Mouse (Mus musculus) adrenal gland, postnatal 10 days (tissue): ENCODE measurements at regions not wholly inside any gene's neighbourhood (a gene's known extent, or its start where the extent isn't known, plus 50 kb on each side); places are given as distances from the start of the nearest gene placed in this dataset.

ENCODE experiments used
- DNase-seq: peaks from one replicate; pipeline ENCODE4 v3.0.0; 2021; ENCODE audit warnings: mixed read lengths

DNA sequence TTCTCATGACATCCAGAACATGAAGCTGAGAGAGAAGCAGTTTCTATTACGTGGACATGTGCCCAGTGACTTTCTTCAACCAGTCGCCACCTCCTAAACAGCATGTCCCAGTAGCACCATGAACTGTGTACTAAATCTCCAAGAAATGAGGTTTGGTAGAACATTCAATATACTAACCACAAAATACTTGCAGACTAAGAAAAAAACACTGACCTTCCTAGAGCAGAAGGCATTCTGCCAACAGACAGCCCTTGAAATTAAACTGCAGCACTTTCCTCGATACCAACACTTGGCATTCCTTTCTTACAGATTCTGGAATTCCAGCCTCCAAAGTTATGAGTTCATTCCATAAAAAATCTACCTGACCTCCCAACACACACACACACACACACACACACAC, 166.6 kb downstream of the Atp6ap1l start:
- peak; percentile 38 for DNase-seq

DNA sequence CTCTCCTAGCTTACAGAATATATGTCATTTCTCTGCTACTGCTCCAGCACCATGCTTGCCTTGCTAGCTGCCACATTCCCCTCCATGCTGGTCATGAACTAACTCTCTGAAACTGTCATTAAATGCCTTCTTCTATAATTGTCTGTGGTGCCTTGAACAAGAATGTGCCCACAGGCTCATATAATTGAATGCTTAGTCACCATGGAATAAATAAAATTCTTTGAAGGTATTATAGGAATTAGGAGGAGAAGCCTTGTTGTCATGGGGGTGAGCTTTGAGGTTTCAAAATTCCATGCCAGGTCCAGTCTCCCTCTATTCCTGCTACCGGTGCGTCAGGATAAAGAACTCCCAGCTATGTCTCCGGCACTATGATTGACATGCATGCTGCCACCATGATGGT, 171.9 kb downstream of the Atp6ap1l start:
- no peak for DNase-seq

DNA sequence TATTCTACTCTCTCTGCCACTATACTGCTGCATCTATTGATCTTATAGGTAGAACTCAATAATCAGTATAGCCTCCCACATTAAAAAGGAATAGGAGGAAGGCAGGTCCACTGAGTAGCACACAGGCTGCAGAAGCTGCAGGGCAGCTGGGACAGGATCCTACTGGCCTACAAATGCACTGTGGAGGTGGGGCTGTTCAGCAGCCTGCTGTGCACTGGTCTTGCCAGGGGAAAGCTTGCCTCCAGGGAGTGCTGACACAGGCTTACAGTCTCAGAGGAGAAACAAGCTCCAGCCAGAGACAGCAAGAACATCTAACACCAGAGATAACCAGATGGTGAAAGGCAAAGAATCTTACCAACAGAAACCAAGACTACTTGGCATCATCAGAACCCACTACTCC, 176.1 kb downstream of the Atp6ap1l start:
- peak; percentile 63 for DNase-seq

DNA sequence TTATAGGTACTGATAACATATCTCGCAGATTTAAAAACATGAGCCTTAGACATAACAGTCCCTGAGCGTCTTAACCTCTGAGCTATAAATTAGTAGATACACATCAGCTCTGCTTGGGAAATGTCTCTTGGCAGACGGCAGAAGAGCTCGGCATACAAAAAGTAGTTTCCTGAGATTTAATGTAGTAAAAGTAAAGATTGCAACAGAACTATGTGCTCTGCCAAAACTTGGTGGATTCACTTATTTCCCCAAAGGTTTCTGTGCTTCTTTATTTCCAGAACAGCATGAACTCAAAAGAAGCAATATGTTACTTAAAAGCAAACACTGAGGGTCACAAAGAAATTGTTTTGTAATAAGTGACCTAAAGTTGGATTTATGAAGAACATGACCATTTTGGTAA, 177.3 kb downstream of the Atp6ap1l start:
- DNase-seq = peak; percentile 13

DNA sequence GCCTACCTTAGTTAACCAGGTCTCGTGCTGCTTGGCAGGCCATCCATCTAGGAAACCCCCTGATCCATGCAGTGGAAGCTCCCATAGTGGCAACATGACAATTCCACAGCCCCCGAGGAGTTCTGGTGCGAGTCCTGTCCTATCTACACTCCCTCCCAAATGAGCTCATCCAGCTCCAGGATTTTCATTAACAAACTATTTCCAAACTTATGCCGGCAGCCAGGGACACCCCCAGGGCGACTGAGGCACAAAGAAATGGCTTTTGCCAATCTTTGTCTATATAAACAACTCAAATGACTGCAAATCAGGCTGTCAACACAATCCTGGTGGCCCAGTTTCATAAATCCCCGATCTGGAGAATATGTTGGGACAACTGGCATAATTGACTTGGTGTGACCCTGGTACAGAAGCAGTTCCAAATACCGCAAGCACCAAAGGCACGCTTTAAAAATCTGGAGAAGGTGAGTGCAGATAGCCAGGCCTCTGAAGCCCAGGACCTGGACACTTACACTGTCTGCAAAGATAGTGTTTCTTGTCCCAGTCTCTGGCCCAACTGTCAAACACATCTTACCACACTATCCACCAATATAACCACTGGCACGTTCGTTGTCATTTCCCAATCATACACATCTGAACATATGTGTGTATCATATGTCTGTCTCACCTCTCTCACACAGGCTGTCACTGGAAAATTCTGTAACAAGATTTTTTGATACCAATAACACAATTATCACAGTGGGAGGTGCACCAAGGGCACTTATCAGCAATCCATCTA, 179.9 kb downstream of the Atp6ap1l start:
- DNase-seq = no peak

DNA sequence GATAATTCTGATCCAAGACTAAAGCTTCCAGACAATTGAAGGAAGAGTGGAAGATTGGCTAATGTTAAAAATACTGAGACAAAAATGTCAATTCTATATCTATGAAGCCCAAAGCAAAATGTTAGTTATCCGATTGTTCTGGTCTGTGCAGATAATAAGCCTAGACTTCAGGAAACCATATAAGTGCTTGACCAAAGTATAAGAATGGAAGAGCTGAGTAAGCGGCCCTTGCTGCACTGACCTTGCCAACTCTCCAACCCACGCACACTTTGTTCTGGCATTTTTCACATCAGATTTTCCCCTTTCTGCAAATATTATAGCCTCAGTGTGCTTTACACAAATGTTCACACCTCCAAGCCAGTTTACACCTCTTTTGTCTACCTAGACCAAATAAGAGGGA, 180.6 kb downstream of the Atp6ap1l start:
- DNase-seq = no peak

DNA sequence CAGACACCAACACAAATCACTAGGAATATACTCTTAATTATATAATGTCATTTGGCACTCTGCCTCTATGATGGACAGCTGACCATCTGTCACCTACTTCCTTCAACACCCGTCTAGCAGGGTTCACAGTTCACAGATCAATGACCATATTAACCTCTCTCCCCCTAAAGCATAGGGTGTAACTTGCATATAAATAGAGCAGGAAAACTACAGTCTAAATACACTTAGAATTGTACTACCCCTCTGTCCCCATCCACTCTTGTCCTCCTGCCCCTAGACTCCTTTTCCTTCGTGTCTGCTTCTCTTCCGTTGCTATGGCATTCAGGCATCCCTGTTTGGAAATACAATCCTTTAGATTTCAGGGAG, 181.6 kb downstream of the Atp6ap1l start:
- no peak for DNase-seq

DNA sequence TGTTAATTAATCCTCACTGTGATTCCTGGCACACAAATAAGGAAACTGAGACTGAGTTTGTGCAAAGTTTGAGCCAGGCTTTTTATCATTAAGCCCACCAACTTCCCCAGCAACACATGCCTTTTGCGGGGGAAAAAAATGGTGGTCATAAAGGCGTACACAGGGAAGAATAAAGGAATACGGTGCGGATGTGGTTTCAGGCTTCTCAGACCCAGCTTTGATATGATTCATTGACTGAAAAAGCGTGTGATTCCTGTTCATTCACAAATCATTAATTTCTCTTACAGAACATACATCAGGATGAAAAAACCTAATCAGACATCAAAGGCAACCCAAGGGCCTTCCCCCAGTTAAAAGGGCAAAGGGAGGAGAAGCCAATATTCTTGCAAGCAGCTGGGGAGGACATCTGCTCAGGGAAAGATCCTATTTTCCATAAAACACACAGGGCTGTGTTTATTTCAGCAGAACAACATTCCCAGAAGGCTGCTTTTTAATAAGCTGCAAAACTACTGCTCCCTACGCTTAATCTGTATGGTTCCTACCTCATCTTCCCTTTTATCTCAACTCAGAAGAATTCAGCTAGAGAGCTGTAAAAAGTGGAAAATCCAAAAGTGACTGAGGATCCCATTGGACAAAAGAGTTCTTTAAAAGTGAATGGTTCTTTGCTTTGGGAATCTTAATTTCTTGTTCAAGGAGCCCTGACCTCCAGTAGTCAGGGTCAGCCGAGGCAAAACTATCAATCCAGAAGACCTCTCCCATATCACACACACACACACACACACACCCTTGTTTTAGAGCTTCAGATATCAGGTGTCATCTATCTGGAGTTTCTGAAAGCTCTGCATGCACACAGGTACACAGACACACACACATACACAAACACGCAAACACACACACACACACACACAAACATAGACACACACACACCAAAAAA, 182.3 kb downstream of the Atp6ap1l start:
- DNase-seq = no peak

DNA sequence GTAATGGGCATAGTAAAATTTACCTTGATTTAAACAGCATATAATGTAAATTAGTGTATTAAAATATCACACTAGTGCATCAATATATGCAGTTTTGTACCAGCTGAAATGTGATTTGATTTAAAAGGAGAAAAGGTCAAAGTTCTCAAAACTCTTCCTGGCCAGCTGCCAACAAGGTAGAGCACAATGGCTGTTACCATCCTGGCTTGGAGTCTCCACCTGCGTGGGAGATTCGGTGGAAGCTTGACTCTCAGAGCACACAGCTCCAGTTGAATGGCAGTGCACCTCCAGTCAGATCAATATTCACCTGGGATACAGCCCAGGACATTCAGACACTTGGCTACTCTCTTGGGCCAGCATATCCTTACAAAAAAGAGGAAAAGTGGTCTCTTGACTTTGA, 220.8 kb downstream of the Atp6ap1l start:
- DNase-seq = no peak

DNA sequence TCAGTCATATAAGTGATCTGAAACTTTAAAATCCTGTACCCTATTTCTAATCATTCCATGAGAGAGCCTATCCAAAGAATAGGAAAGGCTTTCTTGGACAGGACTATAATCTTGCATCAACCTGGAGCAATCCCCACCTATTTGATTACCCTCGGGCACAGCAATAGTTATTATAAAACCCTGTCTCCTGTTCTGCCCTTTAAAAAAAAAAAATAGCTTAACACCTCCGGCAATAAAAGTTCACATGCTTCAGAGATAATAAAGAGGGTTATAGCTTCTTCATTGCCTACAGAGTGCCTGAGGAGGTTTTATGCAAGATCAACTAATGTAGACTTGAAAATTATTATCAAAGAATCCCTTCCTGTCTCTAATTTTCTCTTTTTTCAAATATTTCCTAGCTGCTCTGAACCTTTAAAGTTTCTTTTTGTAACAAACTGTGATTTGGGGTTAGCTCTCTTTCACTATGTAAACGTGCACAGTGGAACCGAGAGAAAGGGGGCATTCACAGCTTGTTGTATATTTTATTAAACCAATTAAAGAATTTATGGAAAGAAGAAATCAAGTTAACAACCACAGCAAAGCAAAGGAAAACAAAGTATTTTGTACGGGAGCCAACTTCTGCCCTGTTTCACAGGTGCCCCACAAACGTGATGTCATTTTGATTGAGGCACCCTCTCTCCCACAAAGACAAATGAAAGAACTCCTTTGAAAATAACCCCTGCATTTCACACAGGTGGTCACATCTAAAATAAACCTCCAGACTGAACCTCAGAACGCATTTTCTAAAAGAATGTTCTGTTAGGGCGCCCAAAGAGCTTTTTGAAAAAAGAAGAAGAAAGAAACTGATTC, 225.8 kb downstream of the Atp6ap1l start:
- DNase-seq = no peak

DNA sequence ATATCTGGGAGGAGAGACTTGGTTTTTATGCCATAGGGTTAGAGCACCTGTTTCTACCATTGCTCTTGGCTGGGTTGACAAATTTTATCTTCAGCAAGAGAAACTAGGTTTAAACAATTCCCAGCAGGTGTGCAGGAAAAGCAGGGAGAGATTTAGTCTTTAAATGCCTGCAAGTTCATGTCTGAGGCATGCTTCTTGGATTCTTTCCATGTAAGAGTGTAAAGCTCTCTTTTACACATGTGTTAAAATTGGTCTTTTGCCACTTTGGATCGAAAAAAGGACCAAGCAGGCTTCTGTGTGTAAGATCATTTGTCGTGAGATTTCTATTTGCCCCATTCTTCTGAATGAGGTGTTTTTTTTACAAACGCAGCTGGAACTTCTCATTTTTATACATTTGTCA, 231.3 kb downstream of the Atp6ap1l start:
- no peak for DNase-seq

DNA sequence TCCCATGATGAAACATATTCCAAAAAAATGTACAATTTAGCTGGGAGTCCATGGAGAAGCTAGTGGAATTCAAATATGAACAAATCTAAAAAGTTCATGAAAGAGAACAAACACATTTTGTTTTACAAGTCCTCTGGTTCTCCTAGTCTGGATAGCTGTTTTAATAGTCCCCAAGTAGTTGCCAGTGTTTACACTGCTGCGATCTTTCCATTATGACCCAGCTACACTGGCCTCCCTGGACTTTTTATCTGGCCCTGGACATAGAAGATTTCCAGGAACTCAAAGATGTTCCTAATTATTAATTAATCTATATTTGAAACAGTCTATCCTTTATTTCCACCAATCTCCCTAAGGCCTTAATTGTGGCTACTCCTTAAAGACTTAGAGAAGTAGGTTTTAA, 232.1 kb downstream of the Atp6ap1l start:
- no peak for DNase-seq

DNA sequence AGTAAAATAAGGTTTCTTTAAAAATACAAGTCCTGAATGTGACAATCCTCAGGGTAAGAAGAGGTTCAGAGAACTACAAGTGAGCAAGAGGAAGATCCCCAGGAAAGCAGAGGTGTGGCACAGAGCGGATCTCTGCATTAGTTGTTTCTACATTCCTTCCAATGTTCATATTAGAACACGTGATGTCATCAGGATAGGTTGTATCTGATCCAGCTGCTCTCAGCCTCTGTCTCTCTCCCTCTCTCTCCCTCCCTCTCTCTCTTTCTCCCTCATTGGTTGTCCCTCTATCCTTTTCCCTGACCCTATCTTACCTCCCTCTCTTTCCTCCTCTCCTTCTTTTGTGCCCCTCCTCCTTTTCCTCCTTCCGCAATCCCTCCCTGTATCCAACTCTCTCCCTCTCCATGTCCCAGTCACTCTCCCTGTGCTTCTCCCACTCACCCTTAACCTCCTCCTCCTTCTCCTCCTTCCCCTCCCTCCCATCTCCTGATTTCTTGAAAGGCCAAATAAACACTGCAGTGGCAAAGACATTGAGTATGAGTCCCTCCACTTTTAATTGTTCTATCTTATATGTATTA, 243.5 kb downstream of the Atp6ap1l start:
- DNase-seq = no peak

DNA sequence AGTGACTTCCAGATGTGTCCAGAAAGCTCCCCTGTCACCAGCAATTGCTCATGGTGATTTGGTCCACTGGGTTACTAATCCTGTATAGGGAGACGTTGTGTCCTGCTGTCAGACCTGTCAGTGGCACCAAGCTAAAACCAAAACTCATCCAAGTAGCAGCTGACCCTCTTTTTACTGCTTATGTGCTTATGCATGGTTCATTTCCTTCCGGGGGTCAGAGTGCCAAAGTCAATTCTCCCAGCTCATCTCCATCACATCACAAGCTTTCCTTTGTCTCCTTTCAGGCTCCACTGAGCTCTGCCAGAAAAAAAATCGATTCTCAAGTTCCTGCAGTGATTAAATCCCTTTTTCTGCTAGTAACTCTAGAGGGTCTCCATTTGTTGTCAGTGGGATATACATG, 244.2 kb downstream of the Atp6ap1l start:
- DNase-seq = no peak

DNA sequence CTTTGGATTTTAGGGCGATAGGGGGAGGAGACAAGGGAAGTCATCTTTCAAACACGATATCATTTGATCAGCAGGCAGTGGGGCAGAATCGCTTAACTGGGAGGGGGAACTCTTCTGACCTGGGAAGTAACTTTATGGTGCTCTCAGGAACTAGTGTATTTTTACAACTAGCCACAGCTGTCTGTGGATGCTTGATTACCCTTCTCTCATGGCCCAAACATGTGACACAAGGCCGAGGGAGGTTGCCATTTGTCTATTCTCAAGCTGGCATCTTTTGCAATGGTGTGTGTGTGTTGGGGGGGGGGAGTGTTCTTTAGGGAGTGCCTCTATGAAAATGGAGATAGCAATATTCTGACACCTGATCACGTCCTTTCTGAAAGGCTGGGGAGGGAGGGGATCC, 246.1 kb downstream of the Atp6ap1l start:
- DNase-seq = no peak

DNA sequence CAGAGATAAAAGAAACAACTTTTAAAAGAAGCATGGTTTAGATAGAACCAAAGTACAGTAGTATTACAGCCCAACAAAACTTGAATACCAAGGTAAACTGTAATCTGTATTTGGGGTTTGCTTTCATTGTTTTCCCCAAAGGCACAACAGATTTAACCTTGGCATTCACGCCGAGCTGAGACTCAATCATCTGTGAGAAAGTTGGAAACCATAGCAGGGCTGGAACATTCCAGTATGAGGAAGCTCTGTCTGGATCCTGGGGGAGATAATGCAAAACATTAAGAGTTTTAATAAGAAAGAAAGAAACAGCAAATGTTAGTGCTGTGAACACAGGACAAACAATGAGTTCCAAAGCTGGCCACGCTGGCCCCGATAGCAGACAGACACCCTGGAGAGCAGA, 258.8 kb downstream of the Atp6ap1l start:
- DNase-seq = no peak

DNA sequence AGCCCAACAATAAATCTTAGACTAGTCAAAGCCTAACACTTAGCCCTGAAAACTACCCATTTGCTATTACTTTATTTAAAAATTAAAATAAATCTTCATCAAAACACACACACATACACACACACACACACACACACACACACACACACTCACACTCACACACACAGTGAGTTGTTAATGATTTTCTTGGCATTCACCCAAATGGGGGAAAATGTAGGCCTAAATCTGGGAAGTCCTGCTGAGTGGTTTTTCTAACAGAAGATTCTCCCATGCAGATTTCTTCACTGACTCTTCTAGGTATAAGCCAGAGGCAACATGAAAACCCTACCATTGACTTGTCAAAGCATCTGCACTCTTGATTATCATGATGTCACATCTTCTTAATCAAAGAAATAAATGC, 260.9 kb downstream of the Atp6ap1l start:
- DNase-seq = no peak

DNA sequence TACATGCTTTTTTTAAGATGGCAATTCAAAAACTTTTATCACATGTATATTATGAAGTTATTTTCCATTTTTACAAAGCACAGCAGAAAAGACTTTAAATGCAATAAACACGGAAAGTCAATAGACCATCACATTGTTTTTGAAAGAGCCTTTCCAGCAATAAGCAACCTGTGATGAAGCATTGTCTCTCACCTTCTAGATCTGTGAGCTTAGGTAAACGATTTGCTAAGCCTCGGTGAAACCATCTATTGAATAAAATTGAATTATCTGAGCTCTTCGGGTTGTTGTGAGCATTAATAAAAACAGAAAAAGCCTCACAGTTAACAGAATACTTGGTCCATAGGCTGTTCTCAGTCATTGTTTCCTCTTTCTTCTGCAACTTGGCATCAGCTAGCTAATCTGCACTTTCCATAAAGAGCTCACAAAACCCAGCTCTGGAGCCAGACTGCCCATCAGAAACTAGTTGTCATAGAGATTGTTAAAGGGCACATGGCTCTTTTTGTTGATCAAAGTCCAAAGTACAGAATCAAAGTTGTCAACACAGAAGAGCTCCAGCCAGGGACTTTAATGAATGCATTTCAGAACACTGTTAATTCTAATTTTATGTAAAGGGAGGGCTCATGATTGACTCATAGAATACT, 261.5 kb downstream of the Atp6ap1l start:
- DNase-seq = no peak

DNA sequence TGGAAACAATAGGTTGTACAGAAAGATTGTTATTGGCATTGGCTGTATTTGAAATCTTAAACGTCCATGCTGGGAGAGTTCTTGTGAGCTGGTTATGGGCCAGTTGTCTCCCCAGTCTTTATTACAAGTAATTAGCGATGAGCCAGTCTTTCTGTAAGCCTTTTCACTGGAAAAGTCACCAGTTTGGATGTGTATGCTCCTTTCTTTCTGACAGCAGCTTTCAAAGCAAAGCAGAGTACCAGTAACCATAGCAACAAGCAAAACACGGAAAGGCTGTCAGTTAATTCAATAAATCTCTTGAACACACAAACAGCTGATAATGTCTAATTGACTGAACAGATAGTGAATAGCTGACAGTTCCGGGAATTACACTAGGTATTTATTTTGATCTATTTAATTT, 262.0 kb downstream of the Atp6ap1l start:
- DNase-seq = no peak

DNA sequence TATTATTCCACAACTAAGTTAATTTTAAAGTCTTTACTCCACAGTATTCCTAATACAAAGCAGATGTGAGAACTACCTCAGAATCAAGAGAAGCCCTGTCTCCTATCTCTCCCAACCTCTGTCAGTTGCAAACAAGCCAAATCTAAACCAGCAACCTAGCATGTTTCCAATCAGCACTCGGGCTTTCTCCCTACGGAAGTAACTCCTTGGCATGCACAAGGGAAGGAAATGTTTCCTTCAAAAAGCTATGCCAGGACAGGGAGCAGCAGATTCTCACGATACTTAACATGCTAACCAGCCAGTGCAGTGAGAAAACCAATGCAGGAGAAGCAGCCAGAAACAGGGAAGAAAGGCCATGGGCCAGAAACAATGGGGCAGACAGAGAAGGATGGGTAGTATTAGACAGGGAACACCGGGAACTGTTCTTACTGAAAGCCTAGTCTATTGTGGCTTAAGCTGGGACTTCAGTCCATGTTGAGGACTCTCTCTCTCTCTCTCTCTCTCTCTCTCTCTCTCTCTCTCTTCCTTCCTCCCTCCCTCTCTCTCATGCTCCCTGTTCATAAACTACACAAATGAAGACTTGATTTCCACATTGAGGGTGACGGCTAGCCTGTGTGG, 262.8 kb downstream of the Atp6ap1l start:
- peak; percentile 3 for DNase-seq
